Mouse (Mus musculus) forebrain, embryonic 11.5 days (tissue): ENCODE measurements around the gene Hist1h2br. TPM values are rescaled to one million over a fixed set of nuclear protein-coding genes. Genes with fewer than 3 reads are reported as not detected.
"Not testable (repeated sequence)": the region's sequence is repeated elsewhere in the genome, so short reads cannot be mapped to it uniquely, and the experiment has no call there.

Source experiments
- ATAC-seq: fragments of 200-750 bp; cut with Nextera tagmentation; replicated peaks from 2 replicates; pipeline ENCODE4 v1.8.0; 2017; ENCODE audit warnings: moderate TSS enrichment; ENCODE audit not compliant: low FRiP score
- DNase-seq: peaks from one replicate; pipeline ENCODE4 v3.0.0-alpha.2; 2017; ENCODE audit warnings: low spot score
- H3K27ac ChIP-seq: fragments of 300-500 bp; sonication (generic); 2 replicates; pipeline ENCODE4 v1.5.1; 2014; ENCODE audit warnings: low read depth, low read length
- H3K27me3 ChIP-seq: fragments of 300-500 bp; sonication (generic); 2 replicates; pipeline ENCODE4 v1.6.1; 2014; ENCODE audit warnings: mild to moderate bottlenecking, low read length, mixed read lengths; ENCODE audit not compliant: control insufficient read depth, insufficient read depth
- H3K36me3 ChIP-seq: fragments of 300-500 bp; sonication (generic); 2 replicates; pipeline ENCODE4 v1.6.1; 2014; ENCODE audit warnings: mild to moderate bottlenecking, low read length, moderate library complexity, mixed read lengths; ENCODE audit not compliant: control insufficient read depth, insufficient read depth
- H3K4me1 ChIP-seq: fragments of 300-500 bp; sonication (generic); replicated peaks from 2 replicates; pipeline ENCODE4 v1.6.1; 2014; ENCODE audit warnings: low read length, mixed read lengths; ENCODE audit not compliant: control insufficient read depth, insufficient read depth
- H3K4me2 ChIP-seq: fragments of 300-500 bp; sonication (generic); 2 replicates; pipeline ENCODE4 v1.6.1; 2014; ENCODE audit warnings: low read depth, mild to moderate bottlenecking, low read length, moderate library complexity, mixed read lengths; ENCODE audit not compliant: severe bottlenecking
- H3K4me3 ChIP-seq: fragments of 300-500 bp; sonication (generic); 2 replicates; pipeline ENCODE4 v1.5.1; 2014; ENCODE audit warnings: low read depth, low read length
- H3K9ac ChIP-seq: fragments of 300-500 bp; sonication (generic); 2 replicates; pipeline ENCODE4 v1.6.1; 2014; ENCODE audit warnings: low read length
- H3K9me3 ChIP-seq: fragments of 300-500 bp; sonication (generic); 2 replicates; pipeline ENCODE4 v1.6.1; 2016; ENCODE audit warnings: low read length, mixed read lengths; ENCODE audit not compliant: control insufficient read depth
- WGBS: fragments of 180-500 bp; shearing (Covaris S2); extraction: QIAGEN DNeasy Blood & Tissue Kit; methylation state at CpG from one replicate; pipeline ENCODE4 v1.1.7; 2014; 5-methylcytosine and 5-hydroxymethylcytosine counted together
- polyA plus RNA-seq: library from polyadenylated mRNA; unstranded; fragments of >200 nt; fragmentation: Nextera tagmentation; extraction: Ambion mirVana; gene quantifications from 2 replicates; pipeline ENCODE4 v1.2.1, GENCODE M21; 2014

Hist1h2br gene
- 22.4 and 27.2 TPM in 2 replicates for polyA plus RNA-seq

DNA sequence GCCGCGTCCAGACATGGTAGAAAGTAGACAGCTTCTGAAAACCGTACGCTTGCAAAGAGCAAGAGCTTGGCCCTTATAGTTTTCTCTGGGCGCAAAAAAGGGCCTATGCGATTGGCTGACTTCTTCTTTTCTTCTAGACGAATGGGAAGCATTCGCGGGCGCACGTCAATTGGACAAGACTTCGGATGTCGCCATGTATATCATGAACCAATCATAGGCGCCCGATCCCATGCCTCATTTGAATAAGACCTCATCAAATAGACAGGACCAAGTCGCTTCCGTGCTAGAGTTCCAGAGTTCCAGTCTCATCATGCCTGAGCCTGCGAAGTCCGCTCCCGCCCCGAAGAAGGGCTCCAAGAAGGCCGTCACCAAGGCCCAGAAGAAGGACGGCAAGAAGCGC is at the start of gene Hist1h2br, which contains the start of gene Hist1h2ap:
Hist1h2br (plus strand) TSS at position 283 of the 400 bp plus-strand sequence.
Hist1h2ap (minus strand) TSS at position 47 of the 400 bp plus-strand sequence.
- WGBS, result no CpG with 5 or more reads among the region's 24 CpGs
- not testable (repeated sequence) for H3K9me3 ChIP-seq, H3K4me2 ChIP-seq, H3K4me1 ChIP-seq, H3K36me3 ChIP-seq, DNase-seq, H3K9ac ChIP-seq, H3K4me3 ChIP-seq, H3K27me3 ChIP-seq, H3K27ac ChIP-seq
- ATAC-seq, result peak; percentile 93

GRCm38 (mm10) chr13:21784311-21784710 is 49.2 kb upstream of the Hist1h2br start:
- H3K27me3 ChIP-seq, result no peaks in the 10 kb centered on the region
- H3K4me2 ChIP-seq, result peak overlapping the region; percentile 51; the same call in 1 of the 2 replicates
- no peaks in the 10 kb centered on the region for H3K36me3 ChIP-seq
- peak overlapping the region; percentile 92 for H3K27ac ChIP-seq
- peaks cover 11% of the 10 kb centered on the region; the same call in 1 of the 2 replicates for H3K4me1 ChIP-seq
- peak overlapping the region; percentile 64 for H3K9ac ChIP-seq
- H3K4me3 ChIP-seq, result no peak overlapping the region
- 25% methylated on average over 6 of the region's 6 CpGs for WGBS
- ATAC-seq (no peak), DNase-seq (peak; percentile 45)
- H3K9me3 ChIP-seq, result no peaks in the 10 kb centered on the region

- Histone ChIP-seq H3K9me3 (no peaks in the 10 kb centered on the region), H3K27ac (peak overlapping the region; percentile 90), H3K4me2 (peak overlapping the region; percentile 46), H3K4me3 (peak overlapping the region; percentile 31), H3K27me3 (no peaks in the 10 kb centered on the region), H3K9ac (peak overlapping the region; percentile 56), H3K36me3 (no peaks in the 10 kb centered on the region), H3K4me1 (peaks cover 13% of the 10 kb centered on the region; the same call in 1 of the 2 replicates)
- DNase-seq (peak; percentile 59), ATAC-seq (no peak)
- 3% methylated on average over 8 of the region's 8 CpGs for WGBS
These were observed 47.2 kb upstream of the Hist1h2br start for GRCm38 (mm10) chr13:21786189-21786898.

DNA sequence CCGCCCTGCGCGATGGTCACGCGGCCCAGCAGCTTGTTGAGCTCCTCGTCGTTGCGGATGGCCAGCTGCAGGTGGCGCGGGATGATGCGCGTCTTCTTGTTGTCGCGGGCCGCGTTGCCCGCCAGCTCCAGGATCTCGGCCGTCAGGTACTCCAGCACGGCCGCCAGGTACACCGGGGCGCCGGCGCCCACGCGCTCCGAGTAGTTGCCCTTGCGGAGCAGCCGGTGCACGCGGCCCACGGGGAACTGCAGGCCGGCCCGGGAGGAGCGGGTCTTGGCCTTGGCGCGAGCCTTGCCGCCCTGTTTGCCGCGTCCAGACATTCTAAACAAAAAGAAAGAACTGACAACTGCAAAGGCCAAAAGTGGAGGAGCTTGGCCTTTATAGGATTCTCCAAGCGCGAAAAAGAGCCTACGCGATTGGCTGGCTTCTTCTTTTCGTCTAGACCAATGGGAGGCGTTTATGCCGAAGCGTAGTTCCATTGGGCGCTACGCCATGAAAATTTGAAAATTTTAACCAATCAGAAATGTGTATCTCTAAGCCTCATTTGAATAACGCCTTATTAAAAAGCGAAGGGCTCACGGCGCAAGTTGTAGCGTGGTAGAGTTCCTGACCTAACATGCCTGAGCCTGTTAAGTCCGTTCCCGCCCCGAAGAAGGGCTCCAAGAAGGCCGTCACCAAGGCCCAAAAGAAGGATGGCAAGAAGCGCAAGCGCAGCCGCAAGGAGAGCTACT is 46.5 kb upstream of the Hist1h2br start, which contains the start of the genes Hist1h2an and Hist1h2bp:
Hist1h2an (minus strand) TSS at position 320 of the 731 bp plus-strand sequence.
Hist1h2bp (plus strand) TSS at position 563 of the 731 bp plus-strand sequence.
- under 1% methylated on average over 33 of the region's 63 CpGs for WGBS
- not testable (repeated sequence) for H3K9me3 ChIP-seq, H3K36me3 ChIP-seq, H3K27me3 ChIP-seq
- ATAC-seq (peak; percentile 93), DNase-seq (peak; percentile 90)
- H3K4me1 ChIP-seq, result peaks cover 13% of the 10 kb centered on the region; the same call in 1 of the 2 replicates
- peak within 1 kb of the TSS; percentile 49 for H3K4me2 ChIP-seq
- H3K4me3 ChIP-seq, result peak within 1 kb of the TSS; percentile 31
- peak within 1 kb of the TSS; percentile 95 for H3K27ac ChIP-seq
- H3K9ac ChIP-seq, result peak within 1 kb of the TSS; percentile 65

DNA sequence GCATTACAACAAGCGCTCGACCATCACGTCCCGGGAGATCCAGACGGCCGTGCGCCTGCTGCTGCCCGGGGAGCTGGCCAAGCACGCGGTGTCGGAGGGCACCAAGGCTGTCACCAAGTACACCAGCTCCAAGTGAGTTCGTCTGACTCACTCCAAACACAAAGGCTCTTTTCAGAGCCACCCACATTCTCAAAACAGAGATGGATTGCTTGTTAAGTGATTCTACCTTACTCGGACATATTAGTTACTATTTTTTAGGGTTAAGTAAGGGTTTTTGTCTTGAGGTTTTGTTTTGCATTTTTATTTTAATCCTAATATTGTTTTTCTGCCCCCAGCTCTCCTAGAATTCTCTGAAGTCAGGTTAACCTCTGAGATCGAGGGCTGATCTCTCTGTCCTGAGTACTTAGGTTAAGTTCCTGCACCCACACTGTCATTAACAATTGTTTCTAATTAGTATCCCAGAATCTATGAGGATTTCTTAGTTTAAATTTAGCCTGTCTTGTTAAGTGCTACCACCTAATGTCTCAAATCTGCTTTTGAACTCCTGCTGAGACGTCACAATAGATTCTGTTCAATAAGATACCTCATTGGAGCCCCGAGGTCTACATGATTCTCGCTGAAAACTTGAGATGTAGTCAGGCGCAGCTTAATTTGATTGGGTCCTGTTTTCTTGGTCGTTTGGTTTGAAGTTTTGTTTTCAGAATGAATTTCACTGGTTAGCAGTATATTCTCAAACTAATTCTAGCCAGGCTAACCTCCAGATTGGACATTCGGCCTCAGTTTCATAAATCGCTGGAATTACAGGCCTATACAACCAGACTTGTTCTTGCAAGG is 45.6 kb upstream of the Hist1h2br start:
- peak overlapping the region; percentile 18; the same call in 1 of the 2 replicates for H3K4me3 ChIP-seq
- 10% methylated on average over 13 of the region's 21 CpGs for WGBS
- peak overlapping the region; percentile 95 for H3K27ac ChIP-seq
- DNase-seq, result peak; percentile 52
- no peaks in the 10 kb centered on the region for H3K36me3 ChIP-seq
- H3K4me2 ChIP-seq, result peak overlapping the region; percentile 49
- peak overlapping the region; percentile 65 for H3K9ac ChIP-seq
- peak; percentile 21 for ATAC-seq
- no peaks in the 10 kb centered on the region for H3K27me3 ChIP-seq
- H3K9me3 ChIP-seq, result no peaks in the 10 kb centered on the region
- H3K4me1 ChIP-seq, result peaks cover 13% of the 10 kb centered on the region; the same call in 1 of the 2 replicates

DNA sequence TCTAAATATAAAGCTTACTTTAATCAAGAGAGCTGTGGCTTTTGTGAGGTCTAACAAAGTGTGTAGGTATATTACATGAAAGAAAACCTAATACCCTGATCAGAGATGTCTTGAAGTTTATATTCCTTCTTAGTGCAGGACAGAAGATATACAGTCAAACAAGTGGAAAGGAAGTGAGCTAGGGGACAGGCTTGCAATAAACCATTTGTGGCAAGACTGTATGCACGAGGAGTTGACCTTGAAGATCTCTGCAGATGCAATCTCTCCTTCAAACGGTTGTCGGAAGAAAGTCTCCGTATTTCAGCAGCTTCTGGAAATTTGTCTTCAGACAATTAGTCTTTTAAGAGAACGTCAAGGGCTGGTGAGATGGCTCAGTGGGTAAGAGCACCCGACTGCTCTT is 43.6 kb upstream of the Hist1h2br start:
- H3K27ac ChIP-seq, result peak overlapping the region; percentile 2; the same call in 1 of the 2 replicates
- no peak overlapping the region for H3K4me3 ChIP-seq
- no peak overlapping the region for H3K9ac ChIP-seq
- H3K4me1 ChIP-seq, result peaks cover 10% of the 10 kb centered on the region; the same call in 1 of the 2 replicates
- no peaks in the 10 kb centered on the region for H3K27me3 ChIP-seq
- no peak overlapping the region for H3K4me2 ChIP-seq
- WGBS, result 70% methylated on average over 6 of the region's 6 CpGs
- ATAC-seq (no peak), DNase-seq (peak; percentile 30)
- H3K36me3 ChIP-seq, result no peaks in the 10 kb centered on the region
- H3K9me3 ChIP-seq, result no peaks in the 10 kb centered on the region

DNA sequence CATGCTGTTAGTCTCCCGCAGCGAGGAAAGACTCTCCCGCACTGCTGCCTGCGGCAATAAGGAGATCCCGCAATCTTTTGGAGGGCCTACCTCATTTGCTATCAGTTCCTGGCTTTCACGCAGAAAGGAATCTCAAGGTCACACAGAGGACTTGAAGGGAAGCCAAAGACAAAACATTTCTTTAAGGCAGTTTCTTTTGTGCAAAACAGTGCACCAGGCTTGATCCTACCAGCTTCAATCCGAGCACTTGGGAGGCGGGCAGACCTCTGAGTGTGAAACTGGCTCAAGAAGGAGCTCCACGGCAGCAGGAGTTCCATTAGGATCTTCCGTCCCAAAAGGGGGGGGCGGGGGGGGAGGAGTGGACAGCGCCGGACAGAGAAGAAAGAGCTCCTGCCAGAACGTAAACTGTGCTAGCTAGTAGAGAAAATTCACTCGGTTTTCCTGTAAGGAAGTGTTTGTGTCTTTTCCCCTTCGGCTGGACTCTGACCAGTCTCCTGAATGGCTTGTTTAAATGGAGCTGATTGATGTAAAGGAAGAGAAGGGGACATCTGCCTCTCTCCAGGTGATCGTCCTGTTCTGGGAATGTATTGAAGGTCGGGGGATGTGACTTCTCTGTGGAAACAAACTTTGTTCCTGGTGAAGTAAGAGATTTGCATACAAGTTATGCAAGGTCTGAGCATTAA is 42.8 kb upstream of the Hist1h2br start:
- DNase-seq, result peak; percentile 61
- H3K27ac ChIP-seq, result no peak overlapping the region

More for the DNA sequence above, 42.8 kb upstream of the Hist1h2br start:
- Histone ChIP-seq H3K4me3 (no peak overlapping the region; the same call in 1 of the 2 replicates), H3K9me3 (no peaks in the 10 kb centered on the region), H3K27me3 (no peaks in the 10 kb centered on the region), H3K9ac (peak overlapping the region; percentile 47), H3K4me1 (peaks cover 10% of the 10 kb centered on the region; the same call in 1 of the 2 replicates), H3K4me2 (peak overlapping the region; percentile 38; the same call in 1 of the 2 replicates), H3K36me3 (no peaks in the 10 kb centered on the region)
- WGBS, result 6% methylated on average over 17 of the region's 18 CpGs
- ATAC-seq, result no peak
